Mouse (Mus musculus) liver, embryonic 15.5 days (tissue): ENCODE measurements around the gene Dnmt3a. TPM values are rescaled to one million over a fixed set of nuclear protein-coding genes. Genes with fewer than 3 reads are reported as not detected.

ENCODE experiments used
- ATAC-seq: fragments of 200-750 bp; cut with Nextera tagmentation; 2 replicates; pipeline ENCODE4 v1.8.0; 2017; ENCODE audit warnings: moderate number of reproducible peaks, mild to moderate bottlenecking, moderate library complexity; ENCODE audit not compliant: insufficient read depth
- H3K27ac ChIP-seq: fragments of 300-500 bp; sonication (generic); replicated peaks from 2 replicates; pipeline ENCODE4 v1.5.1; 2015; ENCODE audit warnings: mild to moderate bottlenecking, inconsistent platforms
- H3K27me3 ChIP-seq: fragments of 300-500 bp; sonication (generic); 2 replicates; pipeline ENCODE4 v1.6.1; 2015; ENCODE audit warnings: mild to moderate bottlenecking, inconsistent platforms
- H3K36me3 ChIP-seq: fragments of 300-500 bp; sonication (generic); replicated peaks from 2 replicates; pipeline ENCODE4 v1.6.1; 2015; ENCODE audit warnings: moderate library complexity, mild to moderate bottlenecking, inconsistent platforms
- H3K4me1 ChIP-seq: fragments of 300-500 bp; sonication (generic); replicated peaks from 2 replicates; pipeline ENCODE4 v1.6.1; 2015; ENCODE audit warnings: inconsistent platforms
- H3K4me2 ChIP-seq: fragments of 300-500 bp; sonication (generic); 2 replicates; pipeline ENCODE4 v1.6.1; 2015; ENCODE audit warnings: moderate library complexity, mild to moderate bottlenecking, inconsistent platforms
- H3K4me3 ChIP-seq: fragments of 300-500 bp; sonication (generic); replicated peaks from 2 replicates; pipeline ENCODE4 v1.5.1; 2015; ENCODE audit warnings: mild to moderate bottlenecking, inconsistent platforms
- H3K9ac ChIP-seq: fragments of 300-500 bp; sonication (generic); 2 replicates; pipeline ENCODE4 v1.6.1; 2015; ENCODE audit warnings: moderate library complexity, mild to moderate bottlenecking, inconsistent platforms
- H3K9me3 ChIP-seq: fragments of 300-500 bp; sonication (generic); replicated peaks from 2 replicates; pipeline ENCODE4 v1.6.1; 2016; ENCODE audit warnings: inconsistent platforms
- whole genome bisulfite sequencing: fragments of 180-500 bp; shearing (Covaris S2); methylation state at CpG from one replicate; pipeline ENCODE4 v1.1.7; 2015; ENCODE audit warnings: mixed read lengths; ENCODE audit not compliant: insufficient replicate concordance; 5-methylcytosine and 5-hydroxymethylcytosine counted together
- polyA plus RNA-seq: library from polyadenylated mRNA; unstranded; fragments of >200 nt; fragmentation: Nextera tagmentation; extraction: Ambion mirVana; gene quantifications from 2 replicates; pipeline ENCODE4 v1.2.1, GENCODE M21; 2015

Dnmt3a gene
- polyA plus RNA-seq, 1 experiment from 2014 or later = 21.8 TPM

DNA sequence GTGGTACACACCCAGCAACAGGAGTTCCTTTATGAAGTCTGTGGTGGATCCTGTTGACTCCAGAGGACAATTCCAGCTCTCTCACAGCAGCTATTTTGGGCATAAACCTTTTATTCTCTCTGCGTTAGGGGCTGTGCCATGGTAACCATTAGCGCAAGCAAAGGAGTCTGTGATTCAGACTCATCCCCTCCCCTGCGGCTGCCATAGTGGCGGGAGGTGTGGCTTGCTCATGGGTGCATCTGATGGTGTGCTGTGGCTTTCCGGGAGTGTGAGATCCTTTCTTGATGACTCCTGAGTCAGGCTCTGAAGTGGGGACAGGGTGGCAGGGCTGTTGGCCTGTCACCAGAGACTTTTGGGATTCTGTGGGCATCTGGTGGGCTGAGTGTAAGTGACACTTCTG is 17.6 kb downstream of the Dnmt3a start:
- H3K27ac ChIP-seq = no peak overlapping the region
- no peaks in the 10 kb centered on the region for H3K27me3 ChIP-seq
- H3K4me2 ChIP-seq = no peak overlapping the region
- no peak for ATAC-seq
- H3K9ac ChIP-seq = no peak overlapping the region
- 65% methylated on average over 5 of the region's 5 CpGs for WGBS
- no peak overlapping the region for H3K4me3 ChIP-seq
- peaks cover 28% of the 10 kb centered on the region for H3K4me1 ChIP-seq
- no peaks in the 10 kb centered on the region for H3K9me3 ChIP-seq
- no peaks in the 10 kb centered on the region for H3K36me3 ChIP-seq

DNA sequence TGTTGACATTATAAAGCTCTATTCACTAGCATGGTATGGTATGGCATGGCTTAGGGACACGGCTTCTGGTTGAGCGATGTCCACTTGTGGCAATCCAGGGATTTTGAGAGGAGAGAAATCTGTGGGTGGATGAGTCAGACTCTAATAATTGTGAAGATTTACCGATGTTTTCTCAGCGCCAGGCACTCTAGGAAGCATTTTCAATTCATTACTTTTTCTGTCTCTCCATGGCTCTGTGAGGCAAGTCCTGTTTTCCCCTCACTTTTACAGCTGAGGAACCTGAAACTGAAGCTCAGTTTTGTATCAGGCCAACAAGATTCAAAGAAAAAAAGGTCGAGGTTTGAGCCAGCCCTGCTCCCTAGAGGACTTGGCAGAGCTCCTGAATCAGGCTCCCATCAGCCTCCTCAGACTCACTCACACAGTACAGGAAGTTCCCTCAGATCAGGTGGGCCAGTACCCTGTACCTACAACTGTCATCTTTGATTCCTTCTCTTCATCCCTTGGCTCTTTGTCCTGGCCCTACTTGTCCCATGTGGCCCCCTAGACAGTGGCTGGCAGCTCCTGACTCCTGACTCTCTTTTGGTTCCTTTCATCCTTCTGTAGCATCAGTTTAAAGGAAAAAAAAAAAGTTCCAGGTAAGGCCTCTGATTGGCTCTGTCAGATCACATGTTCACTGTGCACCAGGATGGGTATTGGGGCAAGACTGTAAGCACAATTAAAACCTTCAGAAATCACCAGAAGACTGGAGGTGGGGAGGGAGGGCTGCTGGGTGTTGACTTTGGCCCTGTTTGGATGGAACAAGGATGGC is 19.3 kb downstream of the Dnmt3a start:
- Histone ChIP-seq H3K4me1 (peaks cover 20% of the 10 kb centered on the region), H3K9ac (no peak overlapping the region), H3K27ac (no peak overlapping the region), H3K27me3 (no peaks in the 10 kb centered on the region), H3K4me3 (no peak overlapping the region), H3K36me3 (no peaks in the 10 kb centered on the region), H3K9me3 (no peaks in the 10 kb centered on the region), H3K4me2 (no peak overlapping the region)
- 57% methylated on average over 5 of the region's 5 CpGs for WGBS
- ATAC-seq = no peak

DNA sequence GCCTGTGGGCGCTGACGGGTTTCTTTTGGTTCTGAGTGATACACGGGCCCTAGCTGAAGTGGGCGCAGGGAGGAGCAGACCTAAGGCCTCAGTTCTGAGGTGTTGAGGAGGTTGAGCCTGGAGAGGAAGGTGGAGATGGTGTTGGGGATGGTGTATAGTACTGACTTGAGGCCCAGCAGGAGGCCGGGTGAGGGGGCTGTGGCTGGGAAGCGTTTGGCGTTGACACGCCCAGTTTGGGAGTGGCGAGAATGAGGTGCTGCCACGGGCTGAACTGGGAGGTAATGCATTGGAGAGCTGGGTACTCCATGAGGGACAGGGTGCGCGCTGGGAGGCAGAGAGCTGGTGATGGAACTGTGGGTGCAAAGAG is 19.9 kb downstream of the Dnmt3a start:
- 0 out of 2 replicates have a peak, but pooled peaks have one; percentile 16 for ATAC-seq
- Histone ChIP-seq H3K27me3 (no peaks in the 10 kb centered on the region), H3K9me3 (no peaks in the 10 kb centered on the region), H3K4me1 (peaks cover 18% of the 10 kb centered on the region), H3K4me2 (no peak overlapping the region), H3K4me3 (no peak overlapping the region), H3K36me3 (no peaks in the 10 kb centered on the region), H3K27ac (no peak overlapping the region), H3K9ac (no peak overlapping the region)
- 42% methylated on average over 12 of the region's 12 CpGs for WGBS

DNA sequence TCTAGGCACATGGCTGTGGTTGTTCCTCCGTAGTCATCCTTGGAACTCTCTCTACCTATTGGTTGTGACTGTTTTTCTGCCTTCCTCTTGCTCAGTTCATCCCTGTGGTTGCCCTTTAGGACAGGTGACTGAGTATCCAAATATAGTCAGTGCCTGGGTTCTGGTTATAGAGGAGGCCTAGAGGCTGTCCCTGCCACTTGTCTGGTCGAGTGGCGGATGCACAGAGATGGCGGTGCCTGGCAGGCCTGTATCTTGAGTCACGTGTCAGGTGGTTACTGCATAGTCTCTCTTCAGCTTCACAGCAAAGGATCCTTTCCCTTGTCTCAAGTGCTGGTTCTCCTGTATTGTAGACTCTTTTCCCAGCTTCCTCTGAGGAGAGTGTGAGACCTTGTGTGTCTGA is 22.0 kb downstream of the Dnmt3a start:
- WGBS = 66% methylated on average over 5 of the region's 5 CpGs
- H3K4me1 ChIP-seq = peaks cover 18% of the 10 kb centered on the region
- no peak overlapping the region for H3K4me3 ChIP-seq
- no peak overlapping the region for H3K27ac ChIP-seq
- H3K9ac ChIP-seq = no peak overlapping the region
- ATAC-seq = no peak
- no peaks in the 10 kb centered on the region for H3K9me3 ChIP-seq
- no peaks in the 10 kb centered on the region for H3K36me3 ChIP-seq
- H3K4me2 ChIP-seq = no peak overlapping the region
- H3K27me3 ChIP-seq = no peaks in the 10 kb centered on the region

DNA sequence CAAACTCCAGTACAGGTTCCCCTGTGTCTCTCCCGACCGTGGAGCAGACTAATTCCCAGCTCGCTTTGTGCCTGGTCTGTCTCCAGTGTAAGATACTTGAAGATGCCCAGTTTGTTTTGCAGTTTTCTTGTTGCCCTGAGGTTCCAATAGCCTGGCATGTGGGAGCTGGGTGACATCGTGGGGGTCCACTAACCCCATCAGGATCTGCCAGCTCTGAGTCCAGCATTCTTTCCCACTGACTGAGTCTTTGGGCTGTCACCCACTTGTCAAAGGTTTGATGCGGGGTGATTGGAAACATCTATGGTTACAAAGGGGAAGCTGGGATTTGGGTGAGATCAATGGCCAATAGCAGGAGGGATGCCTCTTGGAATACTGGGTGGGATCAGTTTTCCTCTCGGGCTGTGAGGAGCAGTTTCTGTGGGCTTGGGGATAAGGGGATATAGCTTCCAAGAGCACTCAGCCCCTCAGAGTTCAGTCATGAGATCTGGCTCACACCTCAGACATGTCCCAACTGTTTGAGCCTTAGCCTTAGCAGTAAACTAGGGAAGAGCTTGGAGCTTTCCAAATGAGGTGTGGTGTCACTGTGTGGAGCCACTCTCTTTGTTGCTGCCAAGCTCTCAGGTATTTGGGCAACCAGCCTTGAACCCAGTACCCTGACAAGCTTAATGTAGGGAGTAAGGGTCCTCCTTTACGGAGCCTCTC is 27.4 kb downstream of the Dnmt3a start:
- Histone ChIP-seq H3K9ac (no peak overlapping the region), H3K4me1 (peaks cover 22% of the 10 kb centered on the region), H3K4me2 (no peak overlapping the region), H3K4me3 (no peak overlapping the region), H3K27me3 (no peaks in the 10 kb centered on the region), H3K27ac (peak overlapping the region; percentile 25; the same call in 1 of the 2 replicates), H3K9me3 (no peaks in the 10 kb centered on the region), H3K36me3 (peaks cover 5% of the 10 kb centered on the region; the same call in 1 of the 2 replicates)
- WGBS = 53% methylated on average over 7 of the region's 7 CpGs
- no peak for ATAC-seq

DNA sequence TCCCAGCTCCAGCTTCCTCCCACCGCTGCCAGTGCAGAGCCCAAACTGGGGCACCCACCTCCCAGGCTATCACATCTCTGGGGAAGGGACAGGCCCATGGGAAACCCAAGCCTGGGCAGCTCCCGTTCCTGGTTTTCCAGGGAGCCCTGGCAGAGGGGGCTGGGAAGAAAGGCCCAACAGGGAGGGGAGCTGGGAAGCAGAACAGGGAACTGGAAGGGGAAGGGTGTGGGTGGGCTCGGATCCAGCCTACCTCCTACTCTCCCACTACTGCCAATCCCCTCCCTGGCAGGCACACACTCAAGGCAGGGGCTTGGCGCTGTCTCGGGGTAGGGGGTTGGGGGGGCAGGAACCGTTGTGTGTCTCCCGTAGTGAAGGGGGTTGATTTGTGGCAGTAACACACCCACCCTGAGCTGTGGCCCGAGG is 28.1 kb downstream of the Dnmt3a start:
- peaks cover 22% of the 10 kb centered on the region for H3K4me1 ChIP-seq
- 7% methylated on average over 8 of the region's 8 CpGs for WGBS
- H3K27me3 ChIP-seq = no peaks in the 10 kb centered on the region
- H3K4me3 ChIP-seq = no peak overlapping the region
- peaks cover 5% of the 10 kb centered on the region; the same call in 1 of the 2 replicates for H3K36me3 ChIP-seq
- H3K9me3 ChIP-seq = no peaks in the 10 kb centered on the region
- ATAC-seq = peak; percentile 28
- peak overlapping the region; percentile 49 for H3K4me2 ChIP-seq
- H3K27ac ChIP-seq = peak overlapping the region; percentile 48; the same call in 1 of the 2 replicates
- no peak overlapping the region for H3K9ac ChIP-seq

DNA sequence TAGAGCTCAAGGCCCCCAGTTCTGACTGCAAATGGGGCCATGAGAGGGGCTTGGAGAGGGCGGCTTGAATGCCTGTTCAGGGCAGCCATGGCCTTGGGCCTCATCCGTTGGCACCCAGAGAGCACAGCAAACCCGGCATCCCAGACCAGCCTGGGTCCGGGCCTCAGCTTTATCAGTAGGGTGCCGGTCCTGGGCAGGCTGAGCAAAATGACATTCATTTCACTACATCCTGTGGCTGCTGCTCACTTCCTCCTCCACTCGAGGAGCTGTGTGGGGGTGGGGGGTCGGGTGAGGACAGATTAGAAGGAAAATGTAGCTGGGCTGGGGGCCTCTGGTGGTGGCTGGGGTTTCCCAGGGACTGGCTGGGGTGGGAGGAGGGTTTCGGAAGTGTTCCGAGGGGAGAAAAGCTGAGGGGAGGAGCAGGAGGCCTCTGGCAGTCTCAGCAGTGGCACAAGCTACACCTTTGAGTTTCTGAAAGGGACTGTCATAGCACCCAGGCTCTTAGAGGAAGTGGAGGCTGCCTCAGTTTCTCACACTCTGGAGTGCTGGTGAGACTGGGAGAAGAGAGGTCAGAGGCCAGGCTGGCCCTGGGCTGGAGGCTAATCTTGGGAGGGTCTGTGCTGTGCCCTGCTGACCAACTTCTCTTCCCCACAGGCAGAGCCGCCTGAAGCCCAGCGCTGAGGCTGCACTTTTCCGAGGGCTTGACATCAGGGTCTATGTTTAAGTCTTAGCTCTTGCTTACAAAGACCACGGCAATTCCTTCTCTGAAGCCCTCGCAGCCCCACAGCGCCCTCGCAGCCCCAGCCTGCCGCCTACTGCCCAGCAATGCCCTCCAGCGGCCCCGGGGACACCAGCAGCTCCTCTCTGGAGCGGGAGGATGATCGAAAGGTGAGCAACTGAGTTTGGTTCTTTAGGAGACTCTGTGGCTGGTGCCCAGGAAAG is 28.8 kb downstream of the Dnmt3a start:
- H3K4me2 ChIP-seq = peak overlapping the region; percentile 49
- no peaks in the 10 kb centered on the region for H3K27me3 ChIP-seq
- H3K9ac ChIP-seq = no peak overlapping the region
- H3K36me3 ChIP-seq = peaks cover 5% of the 10 kb centered on the region; the same call in 1 of the 2 replicates
- peak; percentile 56 for ATAC-seq
- peaks cover 22% of the 10 kb centered on the region for H3K4me1 ChIP-seq
- WGBS = 9% methylated on average over 21 of the region's 21 CpGs
- H3K9me3 ChIP-seq = no peaks in the 10 kb centered on the region
- peak overlapping the region; percentile 48 for H3K27ac ChIP-seq
- no peak overlapping the region; the same call in 1 of the 2 replicates for H3K4me3 ChIP-seq

DNA sequence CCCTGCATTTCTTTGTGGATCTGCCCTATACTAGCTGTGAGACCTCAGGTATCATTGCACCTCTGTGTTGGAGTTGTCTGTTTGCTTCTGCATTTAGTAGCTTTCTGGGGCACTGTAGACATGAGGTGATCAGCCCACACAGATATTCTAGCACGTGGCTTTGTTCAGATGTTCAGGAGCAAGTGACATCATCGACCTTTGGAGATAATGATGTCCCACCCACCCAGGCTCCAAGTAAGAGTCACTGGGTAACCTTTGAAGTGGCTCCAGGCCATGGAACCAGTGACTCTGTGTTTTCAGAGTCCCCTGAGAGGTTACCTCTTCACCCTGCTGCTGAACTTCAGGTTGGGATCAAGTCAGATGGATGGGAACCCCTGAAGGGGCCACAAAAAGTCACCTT is 29.8 kb downstream of the Dnmt3a start:
- H3K36me3 ChIP-seq = peaks cover 5% of the 10 kb centered on the region; the same call in 1 of the 2 replicates
- peaks cover 22% of the 10 kb centered on the region for H3K4me1 ChIP-seq
- no peak overlapping the region for H3K4me3 ChIP-seq
- no peak for ATAC-seq
- H3K4me2 ChIP-seq = no peak overlapping the region
- no peaks in the 10 kb centered on the region for H3K27me3 ChIP-seq
- WGBS = 7% methylated on average over 2 of the region's 2 CpGs
- no peak overlapping the region for H3K27ac ChIP-seq
- H3K9me3 ChIP-seq = no peaks in the 10 kb centered on the region
- no peak overlapping the region for H3K9ac ChIP-seq

DNA sequence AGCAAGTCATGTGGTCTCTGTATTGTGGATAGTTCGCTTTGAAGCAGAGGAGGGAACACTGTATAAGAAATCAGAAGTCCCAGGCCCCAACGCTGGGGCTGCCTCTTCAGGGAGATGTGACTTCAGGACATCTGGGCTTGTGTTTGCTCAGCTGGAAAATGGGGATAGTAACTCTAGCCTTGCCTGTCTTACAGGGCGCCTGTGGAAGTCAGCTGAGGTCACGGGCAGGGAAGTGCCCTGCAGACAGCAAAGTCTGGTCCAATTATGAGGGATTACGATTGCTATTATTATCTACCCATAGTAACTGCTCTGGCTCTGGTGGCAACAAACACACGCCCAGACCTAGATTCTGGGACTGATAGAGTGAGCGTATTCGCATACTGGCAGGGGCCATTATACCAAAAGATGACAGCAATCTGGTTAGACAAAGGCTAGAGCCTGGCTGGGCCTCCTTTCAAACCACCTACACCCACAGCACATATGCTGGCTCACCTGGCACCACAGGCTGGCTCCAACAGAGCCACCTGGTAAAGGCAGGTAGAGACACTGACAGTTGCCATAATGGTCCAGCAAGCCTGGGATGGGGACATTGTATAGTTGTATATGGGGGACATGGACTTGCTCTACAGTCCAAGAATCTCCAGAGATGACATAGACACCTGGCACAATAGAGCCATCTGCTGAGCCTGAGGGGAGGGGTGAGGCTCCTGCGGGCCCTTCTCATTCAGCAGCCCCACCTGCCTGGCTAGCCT is 31.4 kb downstream of the Dnmt3a start:
- Histone ChIP-seq H3K27ac (no peak overlapping the region), H3K27me3 (no peaks in the 10 kb centered on the region), H3K9ac (no peak overlapping the region), H3K9me3 (no peaks in the 10 kb centered on the region), H3K4me1 (peaks cover 22% of the 10 kb centered on the region), H3K36me3 (peaks cover 5% of the 10 kb centered on the region; the same call in 1 of the 2 replicates), H3K4me3 (no peak overlapping the region), H3K4me2 (no peak overlapping the region)
- no peak for ATAC-seq
- 58% methylated on average over 9 of the region's 9 CpGs for WGBS

DNA sequence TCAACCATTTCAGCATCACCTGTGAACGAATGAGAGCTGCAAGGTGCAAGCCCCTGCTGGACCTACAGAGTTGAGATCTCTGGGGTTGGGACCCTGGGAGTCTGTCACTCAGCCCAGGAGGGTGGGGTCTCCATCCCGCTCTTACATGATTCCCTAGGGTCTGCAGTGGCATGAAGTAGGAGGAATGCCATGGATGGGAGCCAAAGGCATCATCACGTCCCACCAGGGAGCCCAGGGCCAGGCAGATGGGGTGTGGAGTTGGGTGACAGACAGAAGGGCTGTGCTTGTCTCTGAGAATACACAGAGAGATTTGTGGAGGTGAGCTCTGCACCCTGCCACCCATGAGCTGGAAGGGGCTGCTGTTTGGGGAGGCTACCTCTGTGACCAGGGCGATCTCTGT is 32.2 kb downstream of the Dnmt3a start:
- no peak for ATAC-seq
- Histone ChIP-seq H3K36me3 (peaks cover 5% of the 10 kb centered on the region; the same call in 1 of the 2 replicates), H3K27ac (no peak overlapping the region), H3K27me3 (no peaks in the 10 kb centered on the region), H3K4me2 (no peak overlapping the region), H3K4me1 (peaks cover 22% of the 10 kb centered on the region), H3K9ac (no peak overlapping the region), H3K4me3 (no peak overlapping the region), H3K9me3 (no peaks in the 10 kb centered on the region)
- WGBS = 65% methylated on average over 4 of the region's 4 CpGs
